12 mouse cellular contexts compared by ENCODE assay signal in the genomic region with DNA sequence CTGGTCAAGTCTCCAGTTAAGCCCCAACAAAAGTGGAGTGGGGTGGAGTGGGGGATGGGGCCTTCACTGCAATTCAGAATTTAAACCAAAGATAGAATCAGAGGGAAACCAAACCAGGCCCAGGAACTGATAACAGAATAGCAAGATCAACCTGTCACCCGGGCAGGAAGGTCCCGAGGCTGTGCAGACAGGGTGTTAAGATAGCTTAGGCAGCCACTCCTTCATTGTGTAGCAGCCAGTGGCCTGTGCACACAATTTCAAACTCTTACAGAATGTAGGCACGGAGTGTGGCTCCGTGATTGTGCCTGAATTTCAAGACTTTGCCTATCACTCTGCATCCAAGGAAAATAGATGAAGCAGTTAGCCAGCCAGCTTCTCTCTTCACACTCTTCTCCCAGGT. TPM values are rescaled to one million over a fixed set of nuclear protein-coding genes. Genes with fewer than 3 reads are reported as not detected.
DNase-seq lines count a peak whose midpoint lies in the region; ATAC-seq and TF ChIP-seq lines count a peak whose summit lies in the region.
"Had no signal": no experiment of that assay in that cellular context is flagged by ENCODE, and none has a peak within 500 bp of the region (broad histone marks: within the 10 kb centered on the region; RNA-seq: fewer than 3 reads in every experiment).

No protein-coding gene starts in this region.

- ATAC-seq in heart, embryonic 16.5 days (replicated peaks; ENCODE audit: extremely low read depth, insufficient read depth, low FRiP score): no peak
- ATAC-seq in lung, embryonic 14.5 days (ENCODE audit: insufficient read depth): no peak
- no peak; the same call in 1 of the 2 replicates for ATAC-seq in stomach, embryonic 16.5 days (ENCODE audit: insufficient read depth, low FRiP score)
- ATAC-seq: forebrain, embryonic 16.5 days had no signal

- no peaks in the 10 kb centered on the region for H3K9me3 ChIP-seq in heart, embryonic 16.5 days (replicated peaks; ENCODE audit: control insufficient read depth, low read length)
- H3K9me3 ChIP-seq in lung, embryonic 14.5 days (ENCODE audit: low read depth, low read length): no peaks in the 10 kb centered on the region
- H3K9me3 ChIP-seq in stomach, embryonic 16.5 days (replicated peaks; ENCODE audit: control insufficient read depth, low read length): no peaks in the 10 kb centered on the region
- H3K9me3 ChIP-seq: neural tube, embryonic 13.5 days had no signal

- no peaks in the 10 kb centered on the region for H3K36me3 ChIP-seq in heart, embryonic 16.5 days (ENCODE audit: control insufficient read depth, insufficient read depth)
- no peaks in the 10 kb centered on the region for H3K36me3 ChIP-seq in lung, embryonic 14.5 days (ENCODE audit: insufficient read depth)
- H3K36me3 ChIP-seq in stomach, embryonic 16.5 days (ENCODE audit: control insufficient read depth, insufficient read depth, low read length): no peaks in the 10 kb centered on the region
- no peaks in the 10 kb centered on the region for H3K36me3 ChIP-seq in thymus, adult 2 months (ENCODE audit: control insufficient read depth, insufficient read depth, low read length)
- H3K36me3 ChIP-seq: neural tube, embryonic 13.5 days had no signal

- peak overlapping the region; percentile 59 for H3K9ac ChIP-seq in heart, embryonic 16.5 days (ENCODE audit: low read length)
- peak overlapping the region; percentile 45 for H3K9ac ChIP-seq in lung, embryonic 14.5 days
- H3K9ac ChIP-seq in stomach, embryonic 16.5 days (ENCODE audit: low read length): peak overlapping the region; percentile 52
- H3K9ac ChIP-seq: neural tube, embryonic 13.5 days had no signal

- no peaks in the 10 kb centered on the region for H3K27me3 ChIP-seq in heart, embryonic 16.5 days (ENCODE audit: control insufficient read depth, insufficient read depth, low read length)
- no peaks in the 10 kb centered on the region for H3K27me3 ChIP-seq in lung, embryonic 14.5 days (ENCODE audit: insufficient read depth, low read length)
- H3K27me3 ChIP-seq in stomach, embryonic 16.5 days (ENCODE audit: control insufficient read depth, insufficient read depth, low read length): peaks cover 3% of the 10 kb centered on the region; the same call in 1 of the 2 replicates
- no peaks in the 10 kb centered on the region for H3K27me3 ChIP-seq in thymus, adult 2 months (ENCODE audit: control insufficient read depth, insufficient read depth, low read length)

- H3K4me1 ChIP-seq in heart, embryonic 16.5 days (ENCODE audit: control insufficient read depth, insufficient read depth, low read length): no peaks in the 10 kb centered on the region
- no peaks in the 10 kb centered on the region for H3K4me1 ChIP-seq in lung, embryonic 14.5 days (ENCODE audit: insufficient read depth)
- no peaks in the 10 kb centered on the region for H3K4me1 ChIP-seq in embryonic fibroblast, embryonic 13.5 days (ENCODE audit: control insufficient read depth, insufficient read depth, low read length)
- H3K4me1 ChIP-seq in stomach, embryonic 16.5 days (ENCODE audit: control insufficient read depth, insufficient read depth, low read length): no peaks in the 10 kb centered on the region
- H3K4me1 ChIP-seq in thymus, adult 2 months (replicated peaks; ENCODE audit: control insufficient read depth, insufficient read depth, low read length): no peaks in the 10 kb centered on the region
- H3K4me1 ChIP-seq: neural tube, embryonic 13.5 days had no signal

- TF ChIP-seq CTCF in lung, embryonic 14.5 days (IDR thresholded peaks at IDR 0.05; ENCODE audit: low read depth): no peak
- TF ChIP-seq CTCF in embryonic fibroblast, embryonic 13.5 days (IDR thresholded peaks at IDR 0.05; ENCODE audit: borderline replicate concordance, insufficient read depth, low read length): no peak
- TF ChIP-seq CTCF in thymus, adult 2 months (IDR thresholded peaks at IDR 0.05; ENCODE audit: borderline replicate concordance, control insufficient read depth, extremely low read depth, insufficient read depth, low read length, poor library complexity): no peak

- H3K27ac ChIP-seq in heart, embryonic 16.5 days (ENCODE audit: low read length): peak overlapping the region; percentile 46
- H3K27ac ChIP-seq in lung, embryonic 14.5 days (ENCODE audit: low read depth): peak overlapping the region; percentile 65
- H3K27ac ChIP-seq in embryonic fibroblast, embryonic 13.5 days (ENCODE audit: insufficient read depth, low read length): no peak overlapping the region; the same call in 1 of the 2 replicates
- peak overlapping the region; percentile 23; the same call in 1 of the 2 replicates for H3K27ac ChIP-seq in stomach, embryonic 16.5 days (ENCODE audit: low read length)
- H3K27ac ChIP-seq in thymus, adult 2 months (ENCODE audit: control insufficient read depth, insufficient read depth, low read length): no peak overlapping the region
- H3K27ac ChIP-seq: layer of hippocampus, adult 2 months; neural tube, embryonic 13.5 days had no signal

- DNase-seq in heart, adult 18-20 months: no peak
- peak; percentile 21 for DNase-seq in lung, embryonic 14.5 days
- DNase-seq in lung, postnatal 36 days: no peak
- no peak for DNase-seq in thymus, adult 2 months
- DNase-seq: cerebellum, adult 9-10 months had no signal

- WGBS in heart, embryonic 16.5 days: 20% methylated on average over 4 of the region's 4 CpGs
- 21% methylated on average over 4 of the region's 4 CpGs for WGBS in lung, embryonic 14.5 days
- WGBS in stomach, embryonic 16.5 days: 30% methylated on average over 4 of the region's 4 CpGs
- WGBS in thymus, adult 2 months: 35% methylated on average over 4 of the region's 4 CpGs

- no peak for TF ChIP-seq POLR2A in embryonic fibroblast, embryonic 13.5 days (IDR thresholded peaks at IDR 0.05; ENCODE audit: low read depth, low read length)
- no peak for TF ChIP-seq POLR2A in thymus, adult 2 months (IDR thresholded peaks at IDR 0.05; ENCODE audit: control insufficient read depth, extremely low read depth, insufficient read depth, low read length, poor library complexity)

- peak overlapping the region; percentile 61 for H3K4me2 ChIP-seq in heart, embryonic 16.5 days (ENCODE audit: low read depth, low read length)
- peak overlapping the region; percentile 55 for H3K4me2 ChIP-seq in lung, embryonic 14.5 days
- H3K4me2 ChIP-seq in stomach, embryonic 16.5 days (ENCODE audit: low read depth, low read length): peak overlapping the region; percentile 46
- H3K4me2 ChIP-seq: neural tube, embryonic 13.5 days had no signal

- H3K4me3 ChIP-seq in heart, embryonic 16.5 days (ENCODE audit: low read length): peak overlapping the region; percentile 49
- H3K4me3 ChIP-seq in lung, embryonic 14.5 days (ENCODE audit: low read depth, low read length): peak overlapping the region; percentile 43
- peak overlapping the region; percentile 59 for H3K4me3 ChIP-seq in embryonic fibroblast, embryonic 13.5 days (ENCODE audit: insufficient read depth, low read length)
- H3K4me3 ChIP-seq in stomach, embryonic 16.5 days (replicated peaks; ENCODE audit: low read length): peak overlapping the region; percentile 44
- H3K4me3 ChIP-seq in thymus, adult 2 months (ENCODE audit: control insufficient read depth, insufficient read depth, low read length): no peak overlapping the region
- H3K4me3 ChIP-seq: layer of hippocampus, adult 2 months; neural tube, embryonic 13.5 days had no signal

RNA-seq across cellular contexts. Expression of a gene that starts 0.7 kb away (rescaled TPM):
- 78.0 and 78.9 TPM in 2 replicates for polyA plus RNA-seq in heart, embryonic 16.5 days (2015; fragmentation: Nextera tagmentation; extraction: Ambion mirVana)
- total RNA-seq in heart, adult 18-20 months (2021): 1 to 10 TPM in 1 of 2 experiments, under 1 TPM in 1; 0.84 to 1.0 TPM
- polyA plus RNA-seq in lung, embryonic 14.5 days (2014; fragmentation: Nextera tagmentation; extraction: Ambion mirVana): 200 and 210 TPM in 2 replicates
- polyA plus RNA-seq in embryonic fibroblast, embryonic 13.5 days (2011; ENCODE audit: insufficient read length, low read depth, missing spikeins): 31.8 and 143 TPM in 2 replicates
- 79.1 and 104 TPM in 2 replicates for polyA plus RNA-seq in stomach, embryonic 16.5 days (2015; fragmentation: Nextera tagmentation; extraction: Ambion mirVana)
- polyA plus RNA-seq in thymus, adult 2 months (2012; rRNA removed): 0.31 and 0.36 TPM in 2 replicates
- total RNA-seq: granulocyte monocyte progenitor cell, adult 5-6 weeks had no signal

Comparison
In these comparisons a context has a peak if more than half of its experiments do, and no peak if none do; other contexts are left out.
1. H3K27ac ChIP-seq: peak in heart, embryonic 16.5 days (single experiment), lung, embryonic 14.5 days (single experiment) and stomach, embryonic 16.5 days (single experiment); none in embryonic fibroblast, embryonic 13.5 days (single experiment) and thymus, adult 2 months (single experiment).
2. RNA of a gene that starts 0.7 kb away (polyA plus RNA-seq): 200 to 210 TPM in lung, embryonic 14.5 days, 31.8 to 143 TPM in embryonic fibroblast, embryonic 13.5 days, 79.1 to 104 TPM in stomach, embryonic 16.5 days and 78.0 to 78.9 TPM in heart, embryonic 16.5 days; 0.31 to 0.36 TPM in thymus, adult 2 months; every median in the first group is over 10 times any median in the second.
3. Peak in every context shown above with its lines, with median percentiles within 50 percentile points of each other: H3K4me2 ChIP-seq and H3K9ac ChIP-seq.